ENCODE assay signal across 9 mouse cellular contexts in genomic region chr7:99710476-99710875, GRCm38 (mm10). TPM values are rescaled to one million over a fixed set of nuclear protein-coding genes. Genes with fewer than 3 reads are reported as not detected.
A peak's percentile ranks its signal among the peaks of the same experiment; 100 is the strongest.
DNase-seq lines count a peak whose midpoint lies in the region; ATAC-seq lines count a peak whose summit lies in the region.
"Had no signal": no experiment of that assay in that cellular context is flagged by ENCODE, and none has a peak within 500 bp of the region (broad histone marks: within the 10 kb centered on the region; RNA-seq: fewer than 3 reads in every experiment).

No protein-coding gene starts in this region.

- intact Hi-C loops in left cerebral cortex, postnatal 36 days (cut with DNase I), result loop anchor here (5.0 kb wide), 2 partner anchors 53 to 87 kb away; no protein-coding TSS in a partner anchor

- DNase-seq in left cerebral cortex, adult 18-20 months (ENCODE audit: low spot score in 2 of 2), result peak; percentile 49 to 66
- no peak for DNase-seq in left cerebral cortex, adult 11 months (ENCODE audit: low spot score)
- DNase-seq in MN1 (ENCODE audit: low spot score), result peak; percentile 68
- peak; percentile 31 for DNase-seq in c-Kit-positive CD71-positive TER-119-negative erythroid progenitor cells, embryonic 14.5 days (ENCODE audit: low read depth)
- DNase-seq in gastrocnemius, adult 8-10 months (ENCODE audit: low spot score in 2 of 2), result peak; percentile 32 to 55
- peak; percentile 35 to 38 for DNase-seq in left cerebral cortex, postnatal 36 days (ENCODE audit: low spot score in 2 of 2)
- DNase-seq in retina, postnatal 1 day, result peak; percentile 72

- ATAC-seq in activated CD4-positive, CD25-positive, alpha-beta regulatory T cell, adult 4 months, result no peak

RNA-seq across cellular contexts. Expression of gene Slco2b1, which starts 0.7 kb away (rescaled TPM):
- 10 to 100 TPM; 10.1 to 11.9 TPM for total RNA-seq in left cerebral cortex, adult 18-20 months (2021)
- total RNA-seq in gastrocnemius, adult 8-10 months (2022), result 1 to 10 TPM; 2.5 to 5.8 (median 4.3) TPM
- 10 to 100 TPM; 11.7 to 14.2 TPM for total RNA-seq in left cerebral cortex, postnatal 36 days (2021)
- not detected for polyA plus RNA-seq in activated CD4-positive, CD25-positive, alpha-beta regulatory T cell, adult 4 months (2017; shearing (Covaris generic))

RNA-seq across cellular contexts. Expression of gene Olfr520, which starts 19.6 kb away (rescaled TPM):
- not detected for total RNA-seq in left cerebral cortex, adult 18-20 months (2021)
- total RNA-seq in gastrocnemius, adult 8-10 months (2022), result under 1 TPM in 1 of 4 experiments, not detected in 3; 0.52 TPM
- not detected for total RNA-seq in left cerebral cortex, postnatal 36 days (2021)
- polyA plus RNA-seq in activated CD4-positive, CD25-positive, alpha-beta regulatory T cell, adult 4 months (2017; shearing (Covaris generic)), result not detected
- polyA plus RNA-seq: myocyte had no signal

RNA-seq across cellular contexts. Expression of gene Olfr521, which starts 52.8 kb away (rescaled TPM):
- not detected for total RNA-seq in left cerebral cortex, adult 18-20 months (2021)
- total RNA-seq in gastrocnemius, adult 8-10 months (2022), result not detected
- not detected for total RNA-seq in left cerebral cortex, postnatal 36 days (2021)
- not detected for polyA plus RNA-seq in activated CD4-positive, CD25-positive, alpha-beta regulatory T cell, adult 4 months (2017; shearing (Covaris generic))
- polyA plus RNA-seq: myocyte had no signal
